Mouse (Mus musculus) left cerebral cortex, postnatal 10 days (tissue): ENCODE data around the gene Olfr16. TPM values are rescaled to one million over a fixed set of nuclear protein-coding genes. Genes with fewer than 3 reads are reported as not detected.

Experiments used
- DNase-seq, 2 experiments: peaks; one replicate each; pipeline ENCODE4 v3.0.0; 2021 to 2022; ENCODE audit warnings: low spot score in 2 of 2, mixed read lengths in 1 of 2; ENCODE audit errors: extremely low spot score in 1 of 2
- intact Hi-C: fragments of 180-260 bp; cut with DNase I; formaldehyde crosslinking; loops from one replicate; pipeline ENCODE4 v1.15.1; 2025
- total RNA-seq, 2 experiments: library from RNA; stranded (reverse); gene quantifications; 2 replicates each; pipeline ENCODE4 v1.2.3; 2021

Olfr16 gene
- total RNA-seq: not detected

DNA sequence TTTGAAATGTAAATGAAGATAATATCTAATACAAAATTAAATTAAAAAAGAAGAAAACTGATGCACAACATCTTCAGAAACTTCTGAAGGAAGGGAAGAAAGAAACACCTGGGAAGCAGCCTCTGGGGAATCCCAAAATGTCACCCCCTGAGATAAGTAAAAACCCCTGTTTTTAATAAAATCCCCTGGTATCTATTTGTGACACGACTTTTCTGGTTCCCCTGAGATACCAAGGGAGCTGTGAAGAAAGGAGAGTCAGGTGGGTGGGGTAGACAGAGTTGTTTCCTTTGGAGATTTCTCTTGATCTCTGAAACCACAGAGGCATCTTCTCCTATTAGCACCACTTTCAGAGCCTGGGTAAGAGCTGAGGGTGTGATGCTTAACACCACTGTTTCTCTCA is at the start of gene Olfr16:
Gene Olfr16 (plus strand): TSS at position 250 of the 400 bp plus-strand sequence.
- DNase-seq: no peak
- intact Hi-C loops: no loop called here

DNA sequence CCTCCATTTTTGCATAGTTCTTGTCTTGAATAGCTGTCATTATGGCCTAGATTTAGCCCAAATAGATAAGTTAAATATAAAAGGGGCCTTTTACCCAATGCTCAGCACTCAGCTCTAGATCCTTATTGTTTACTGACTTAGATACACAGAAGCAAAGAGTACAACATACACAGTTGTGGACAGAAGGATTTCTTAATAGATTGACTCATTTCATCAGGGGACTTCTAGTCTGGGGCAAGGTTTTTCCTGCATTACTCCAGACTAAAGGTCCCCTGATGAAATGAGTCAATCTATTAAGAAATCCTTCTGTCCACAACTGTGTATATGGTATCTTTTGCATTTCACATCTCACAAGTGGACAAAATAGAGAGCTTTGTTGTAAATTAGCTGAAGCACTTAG is 46.9 kb upstream of the Olfr16 start:
- intact Hi-C loops: no loop called here

GRCm38 (mm10) chr1:172917115-172917514 is 33.1 kb upstream of the Olfr16 start:
- no peak for DNase-seq
- intact Hi-C loops: no loop called here

More for the DNA sequence above, 46.9 kb upstream of the Olfr16 start:
- DNase-seq: no peak

GRCm38 (mm10) chr1:172918450-172918849 is 31.8 kb upstream of the Olfr16 start:
- intact Hi-C loops: no loop called here
- DNase-seq: no peak

GRCm38 (mm10) chr1:172932197-172932596 is 18.0 kb upstream of the Olfr16 start:
- intact Hi-C loops: no loop called here
- no peak for DNase-seq

DNA sequence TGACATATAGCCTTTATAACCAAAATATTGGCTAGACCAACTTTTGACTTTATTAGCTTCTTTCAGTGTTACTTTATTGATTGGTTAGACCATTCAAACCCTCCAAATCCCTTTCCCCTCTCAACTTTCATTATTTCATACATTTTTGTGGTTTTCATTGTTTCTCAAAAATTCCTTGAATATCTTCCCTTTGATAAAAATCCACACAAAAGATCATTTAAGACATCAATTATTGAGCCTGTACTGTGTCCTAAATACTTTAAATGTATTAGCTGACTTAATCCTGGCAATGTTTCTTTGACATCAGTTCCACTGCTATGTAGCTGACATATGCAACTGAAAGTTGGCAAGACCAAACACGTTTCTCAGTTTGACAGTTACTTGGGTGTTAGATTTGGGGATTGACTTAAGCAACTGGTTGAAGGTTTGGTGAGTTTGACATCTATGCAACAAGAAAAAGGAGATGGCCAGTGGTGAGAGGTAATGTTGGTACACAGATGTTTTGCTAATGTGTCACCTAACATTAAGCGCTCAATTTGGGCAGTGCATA is 1.0 kb downstream of the Olfr16 start:
- intact Hi-C loops: no loop called here
- no peak for DNase-seq

DNA sequence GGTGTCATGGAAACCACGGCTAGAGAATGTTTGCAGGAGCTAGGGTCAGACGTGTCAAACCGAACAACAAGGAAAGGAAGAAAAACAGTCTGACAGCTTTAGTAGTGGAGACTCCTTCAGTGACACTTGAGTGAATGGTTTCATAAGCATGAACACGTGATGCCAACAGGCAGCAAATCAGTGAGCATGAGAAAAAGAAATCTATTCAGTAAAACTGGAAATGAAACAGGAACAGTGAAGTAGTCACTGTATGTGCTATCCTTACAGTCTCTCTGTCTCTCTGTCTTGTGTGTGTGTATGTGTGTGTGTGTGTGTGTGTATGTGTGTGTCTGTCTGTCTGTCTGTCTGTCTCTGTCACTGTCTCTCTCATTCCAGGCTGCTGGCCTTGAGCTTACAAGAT is 5.2 kb downstream of the Olfr16 start:
- intact Hi-C loops: no loop called here

DNA sequence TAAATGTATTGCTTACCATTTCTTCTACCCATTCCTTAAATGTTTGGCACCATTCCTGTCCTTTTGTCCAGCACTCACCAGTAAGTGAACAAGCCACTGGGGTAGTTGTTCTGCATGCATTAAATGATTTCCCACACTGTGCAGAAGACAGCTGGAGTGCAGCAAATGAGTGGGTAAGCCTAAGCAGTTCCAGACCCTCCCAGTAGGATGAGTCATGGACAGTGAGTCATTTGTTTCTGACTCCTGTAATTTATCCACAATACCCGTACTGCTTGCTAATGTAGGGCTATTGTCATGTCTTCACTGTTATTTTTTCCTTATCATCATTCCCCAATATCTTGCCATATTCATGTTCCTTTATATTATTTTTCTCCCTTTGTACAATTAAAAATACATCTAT is 10.2 kb downstream of the Olfr16 start:
- intact Hi-C loops: no loop called here
- no peak for DNase-seq

More for the DNA sequence above, 5.2 kb downstream of the Olfr16 start:
- no peak for DNase-seq

- no peak for DNase-seq
- intact Hi-C loops: no loop called here
These were observed 39.8 kb downstream of the Olfr16 start for GRCm38 (mm10) chr1:172989794-172990634.

- intact Hi-C loops: no loop called here
- no peak for DNase-seq
These were observed 40.4 kb downstream of the Olfr16 start for GRCm38 (mm10) chr1:172990635-172991009.

Other genes starting within 250 kb of the Olfr16 start
- gene Apcs, start 55.4 kb upstream of the Olfr16 start, total RNA-seq: not detected
- gene Olfr1408, start 187.0 kb downstream of the Olfr16 start, total RNA-seq: not detected
- gene Olfr1406, start 240.2 kb downstream of the Olfr16 start, total RNA-seq: not detected
- gene Olfr218, start 247.4 kb downstream of the Olfr16 start, total RNA-seq: not detected